Mouse (Mus musculus) liver, postnatal 0 days (tissue): Measurements from ENCODE around the gene Trnau1ap. TPM values are rescaled to one million over a fixed set of nuclear protein-coding genes. Genes with fewer than 3 reads are reported as not detected.

Experiments used
- ATAC-seq: fragments of 200-750 bp; cut with Nextera tagmentation; 2 replicates; pipeline ENCODE4 v1.8.0; 2017; ENCODE audit warnings: mild to moderate bottlenecking, moderate library complexity
- DNase-seq: peaks from one replicate; pipeline ENCODE4 v3.0.0-alpha.2; 2016
- H3K27ac ChIP-seq: fragments of 300-500 bp; sonication (generic); 2 replicates; pipeline ENCODE4 v1.5.1; 2014; ENCODE audit warnings: antibody characterized with exemption, moderate library complexity, mild to moderate bottlenecking, low read depth
- H3K27me3 ChIP-seq: fragments of 300-500 bp; sonication (generic); 2 replicates; pipeline ENCODE4 v1.6.1; 2014; ENCODE audit warnings: low read length, control low read depth, mixed read lengths; ENCODE audit not compliant: insufficient read depth
- H3K36me3 ChIP-seq: fragments of 300-500 bp; sonication (generic); replicated peaks from 2 replicates; pipeline ENCODE4 v1.6.1; 2014; ENCODE audit warnings: mild to moderate bottlenecking, control low read depth, low read length, moderate library complexity, mixed read lengths; ENCODE audit not compliant: insufficient read depth
- H3K4me1 ChIP-seq: fragments of 300-500 bp; sonication (generic); 2 replicates; pipeline ENCODE4 v1.6.1; 2014; ENCODE audit warnings: antibody characterized with exemption, mild to moderate bottlenecking, control low read depth; ENCODE audit not compliant: insufficient read depth
- H3K4me2 ChIP-seq: fragments of 300-500 bp; sonication (generic); 2 replicates; pipeline ENCODE4 v1.6.1; 2014; ENCODE audit warnings: low read depth, mild to moderate bottlenecking, low read length, moderate library complexity, mixed read lengths
- H3K4me3 ChIP-seq: fragments of 300-500 bp; sonication (generic); 2 replicates; pipeline ENCODE4 v1.5.1; 2014; ENCODE audit warnings: low read depth, low read length
- H3K9ac ChIP-seq: fragments of 300-500 bp; sonication (generic); replicated peaks from 2 replicates; pipeline ENCODE4 v1.6.1; 2014; ENCODE audit warnings: mild to moderate bottlenecking, moderate library complexity
- H3K9me3 ChIP-seq: fragments of 300-500 bp; sonication (generic); 2 replicates; pipeline ENCODE4 v1.6.1; 2016; ENCODE audit warnings: mild to moderate bottlenecking, control low read depth, low read length, mixed read lengths
- CTCF ChIP-seq: sonication (generic); IDR thresholded peaks from 2 replicates; pipeline ENCODE4 v1.5.1; 2016; ENCODE audit warnings: antibody characterized with exemption, low read depth
- EP300 ChIP-seq: IDR thresholded peaks from 2 replicates; pipeline ENCODE4 v1.6.1; 2016; ENCODE audit warnings: antibody characterized with exemption, low read depth, mild to moderate bottlenecking
- WGBS: fragments of 180-500 bp; shearing (Covaris S2); extraction: QIAGEN DNeasy Blood & Tissue Kit; methylation state at CpG from one replicate; pipeline ENCODE4 v1.1.7; 2014; ENCODE audit not compliant: insufficient replicate concordance; 5-methylcytosine and 5-hydroxymethylcytosine counted together
- polyA plus RNA-seq: library from polyadenylated mRNA; unstranded; fragments of >200 nt; fragmentation: Nextera tagmentation; extraction: Ambion mirVana; gene quantifications from 2 replicates; pipeline ENCODE4 v1.2.1, GENCODE M21; 2015

Trnau1ap gene
- polyA plus RNA-seq, 1 experiment from 2014 or later, result 30.4 TPM

DNA sequence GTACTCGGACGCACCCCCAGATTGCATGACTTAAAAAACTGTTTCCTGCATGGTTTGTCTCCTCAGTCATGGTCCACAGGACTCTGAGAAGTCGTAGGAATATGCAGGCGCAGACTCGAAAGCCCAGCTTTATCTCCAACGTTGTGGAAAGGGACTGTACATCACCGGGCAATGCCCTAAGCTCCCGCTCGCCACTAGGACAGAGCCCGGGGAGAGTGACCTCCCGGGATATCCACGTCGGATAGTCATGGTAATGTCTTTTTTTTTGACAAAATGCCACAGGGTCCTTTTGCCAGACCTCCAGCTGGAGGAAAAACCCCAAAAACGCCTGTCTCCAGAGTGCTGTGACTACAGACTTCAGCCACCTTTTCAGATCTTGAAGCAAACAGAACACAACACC is 23.4 kb upstream of the Trnau1ap start:
- Histone ChIP-seq H3K4me1 (peaks cover 32% of the 10 kb centered on the region), H3K9me3 (no peaks in the 10 kb centered on the region), H3K27ac (peak overlapping the region; percentile 97), H3K9ac (peak overlapping the region; percentile 86), H3K4me3 (peak overlapping the region; percentile 77), H3K36me3 (peaks cover 19% of the 10 kb centered on the region), H3K4me2 (peak overlapping the region; percentile 69), H3K27me3 (no peaks in the 10 kb centered on the region)
- 0% methylated on average over 14 of the region's 14 CpGs for WGBS
- DNase-seq (peak; percentile 36), ATAC-seq (no peak)
- TF ChIP-seq CTCF, result no peak
- no peak for TF ChIP-seq EP300

GRCm38 (mm10) chr4:132351401-132351800 is 22.1 kb upstream of the Trnau1ap start:
- no peak for ATAC-seq
- WGBS, result 16% methylated on average over 1 of the region's 1 CpGs
- no peak for TF ChIP-seq EP300
- no peak for TF ChIP-seq CTCF
- H3K9ac ChIP-seq, result peak overlapping the region; percentile 86
- no peak for DNase-seq
- H3K9me3 ChIP-seq, result no peaks in the 10 kb centered on the region
- H3K27ac ChIP-seq, result no peak overlapping the region
- H3K4me3 ChIP-seq, result peak overlapping the region; percentile 77
- peak overlapping the region; percentile 69 for H3K4me2 ChIP-seq
- H3K27me3 ChIP-seq, result no peaks in the 10 kb centered on the region
- H3K36me3 ChIP-seq, result peaks cover 14% of the 10 kb centered on the region; the same call in 1 of the 2 replicates
- peaks cover 28% of the 10 kb centered on the region for H3K4me1 ChIP-seq

DNA sequence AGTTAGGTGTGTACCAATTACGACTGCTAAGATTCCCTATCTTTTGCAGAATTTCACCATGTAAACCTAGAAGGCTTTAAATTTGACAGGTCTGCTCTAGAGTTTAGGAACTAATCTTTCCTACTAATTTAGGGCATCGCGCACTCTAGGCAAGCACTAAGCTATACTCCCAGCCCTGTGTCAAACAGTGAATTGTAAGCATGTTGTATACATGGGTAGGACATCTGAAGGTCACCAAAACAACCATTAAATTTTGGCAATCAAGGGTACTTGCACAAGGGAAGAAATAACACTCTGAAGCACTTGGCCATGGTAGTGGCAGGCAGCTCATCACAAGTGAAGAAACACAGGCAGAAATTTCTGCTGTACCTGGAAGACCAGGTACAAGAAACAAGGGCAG is 21.5 kb upstream of the Trnau1ap start:
- TF ChIP-seq EP300 (no peak), CTCF (no peak)
- peaks cover 23% of the 10 kb centered on the region for H3K4me1 ChIP-seq
- no peak overlapping the region for H3K9ac ChIP-seq
- no peak for DNase-seq
- H3K4me2 ChIP-seq, result no peak overlapping the region
- no peak for ATAC-seq
- no peak overlapping the region for H3K4me3 ChIP-seq
- no peak overlapping the region for H3K27ac ChIP-seq
- peaks cover 10% of the 10 kb centered on the region; the same call in 1 of the 2 replicates for H3K36me3 ChIP-seq
- H3K9me3 ChIP-seq, result no peaks in the 10 kb centered on the region
- H3K27me3 ChIP-seq, result no peaks in the 10 kb centered on the region
- WGBS, result 75% methylated on average over 3 of the region's 3 CpGs

DNA sequence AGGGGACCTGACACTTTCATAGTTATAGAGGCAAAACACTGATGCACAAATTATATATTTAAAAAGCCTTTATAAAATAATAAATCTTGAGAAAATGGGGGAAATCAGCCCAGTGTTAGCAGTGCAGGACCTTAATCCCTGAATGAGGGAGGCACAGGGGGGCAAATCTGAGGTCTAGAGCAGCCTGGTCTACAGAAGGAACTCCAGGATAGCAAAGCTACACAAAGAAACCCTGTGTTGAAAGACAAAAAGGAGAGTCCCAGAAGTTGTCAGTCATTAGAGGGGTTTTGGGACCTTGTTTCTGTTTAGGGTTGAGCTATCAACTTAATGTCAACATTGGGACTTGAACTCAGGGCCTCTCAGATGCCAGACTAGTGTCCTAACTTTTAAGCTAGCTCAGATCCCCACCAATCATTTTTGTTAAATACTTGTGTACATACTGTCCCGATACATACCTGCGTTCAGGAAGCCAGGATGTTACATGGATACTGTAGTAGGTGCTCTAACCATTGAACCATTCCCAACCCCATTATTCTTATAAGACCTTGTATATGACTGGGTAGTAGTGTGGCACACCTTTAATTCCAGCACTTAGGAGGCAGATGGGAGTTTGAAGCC is 20.9 kb upstream of the Trnau1ap start:
- WGBS, result 53% methylated on average over 2 of the region's 2 CpGs
- Histone ChIP-seq H3K9ac (no peak overlapping the region), H3K27me3 (no peaks in the 10 kb centered on the region), H3K4me3 (no peak overlapping the region), H3K4me1 (peaks cover 19% of the 10 kb centered on the region), H3K9me3 (no peaks in the 10 kb centered on the region), H3K36me3 (peaks cover 10% of the 10 kb centered on the region; the same call in 1 of the 2 replicates), H3K4me2 (no peak overlapping the region), H3K27ac (no peak overlapping the region)
- TF ChIP-seq EP300, result no peak
- no peak for TF ChIP-seq CTCF
- DNase-seq, result no peak
- ATAC-seq, result no peak

DNA sequence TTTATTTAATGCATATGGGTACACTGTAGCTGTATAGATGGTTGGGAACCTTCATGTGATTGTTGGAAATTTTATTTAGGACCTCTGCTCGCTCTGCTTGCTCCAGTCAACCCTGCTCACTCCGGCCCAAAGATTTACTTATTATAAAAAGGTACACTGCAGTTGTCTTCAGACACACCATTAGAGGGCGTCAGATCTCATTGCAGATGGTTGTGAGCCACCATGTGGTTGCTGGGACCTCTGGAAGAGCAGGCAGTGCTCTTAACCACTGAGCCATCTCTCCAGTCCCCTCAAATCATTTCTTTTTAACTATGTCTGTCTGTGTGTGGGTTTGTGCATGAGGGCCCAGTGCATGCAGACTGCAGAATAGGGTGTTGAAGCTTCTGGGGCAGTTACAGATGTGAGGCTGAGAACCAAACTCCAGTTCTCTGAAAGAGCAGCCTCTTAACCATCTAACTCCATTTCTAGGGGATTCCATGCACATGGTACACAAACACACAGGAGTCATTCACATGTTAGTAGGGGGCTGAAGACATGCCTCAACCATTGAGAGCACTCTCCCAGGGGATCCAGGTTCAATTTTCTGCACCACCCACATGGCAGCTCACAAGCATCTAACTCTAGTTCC is 20.3 kb upstream of the Trnau1ap start:
- Histone ChIP-seq H3K9ac (no peak overlapping the region), H3K27me3 (no peaks in the 10 kb centered on the region), H3K4me2 (no peak overlapping the region), H3K9me3 (no peaks in the 10 kb centered on the region), H3K36me3 (peaks cover 10% of the 10 kb centered on the region; the same call in 1 of the 2 replicates), H3K4me1 (peaks cover 24% of the 10 kb centered on the region), H3K4me3 (no peak overlapping the region), H3K27ac (no peak overlapping the region)
- DNase-seq (no peak), ATAC-seq (no peak)
- peak; percentile 32 for TF ChIP-seq CTCF
- TF ChIP-seq EP300, result no peak
- 54% methylated on average over 3 of the region's 3 CpGs for WGBS

DNA sequence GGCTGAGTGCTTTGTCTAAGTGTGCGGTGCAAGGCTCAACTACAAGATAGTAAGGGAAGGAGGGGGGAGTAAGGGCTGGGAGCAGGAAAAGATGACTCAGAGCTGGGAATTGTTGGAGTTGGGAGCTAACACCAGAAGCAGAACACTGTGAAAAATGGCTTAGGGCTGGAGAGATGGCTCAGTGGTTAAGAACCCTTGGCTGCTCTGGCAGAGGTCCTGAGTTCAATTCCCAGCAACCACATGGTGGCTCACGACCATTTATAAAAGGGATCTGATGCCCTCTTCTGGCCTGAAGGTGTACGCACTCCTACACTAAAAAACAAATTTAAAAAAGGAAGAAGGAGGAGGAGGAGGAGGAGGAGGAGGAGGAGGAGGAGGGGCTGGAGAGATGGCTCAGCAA is 17.3 kb upstream of the Trnau1ap start:
- Histone ChIP-seq H3K27me3 (no peaks in the 10 kb centered on the region), H3K27ac (no peak overlapping the region), H3K36me3 (peaks cover 17% of the 10 kb centered on the region), H3K9me3 (no peaks in the 10 kb centered on the region), H3K9ac (no peak overlapping the region), H3K4me3 (no peak overlapping the region), H3K4me1 (peaks cover 25% of the 10 kb centered on the region), H3K4me2 (no peak overlapping the region)
- peak; percentile 50 for TF ChIP-seq CTCF
- TF ChIP-seq EP300, result no peak
- DNase-seq (no peak), ATAC-seq (no peak)
- 56% methylated on average over 3 of the region's 3 CpGs for WGBS
